Mouse (Mus musculus) limb, embryonic 11.5 days (tissue): ENCODE data around the gene Arhgdib. TPM values are rescaled to one million over a fixed set of nuclear protein-coding genes. Genes with fewer than 3 reads are reported as not detected.
A peak's percentile ranks its signal among the peaks of the same experiment; 100 is the strongest.
"Not testable (repeated sequence)": the region's sequence is repeated elsewhere in the genome, so short reads cannot be mapped to it uniquely, and the experiment has no call there.

Experiments
- ATAC-seq: fragments of 200-750 bp; cut with Nextera tagmentation; 2 replicates; pipeline ENCODE4 v1.8.0; 2017; ENCODE audit warnings: low read depth; ENCODE audit not compliant: insufficient number of reproducible peaks, low FRiP score, low TSS enrichment
- DNase-seq: peaks from one replicate; pipeline ENCODE4 v3.0.0-alpha.2; 2015; ENCODE audit warnings: low spot score
- H3K27ac ChIP-seq: fragments of 300-500 bp; sonication (generic); replicated peaks from 2 replicates; pipeline ENCODE4 v1.5.1; 2014; ENCODE audit warnings: low read depth, mild to moderate bottlenecking, low read length
- H3K27me3 ChIP-seq: fragments of 300-500 bp; sonication (generic); 2 replicates; pipeline ENCODE4 v1.6.1; 2014; ENCODE audit warnings: mild to moderate bottlenecking, low read length, mixed read lengths; ENCODE audit not compliant: control insufficient read depth, insufficient read depth
- H3K36me3 ChIP-seq: fragments of 300-500 bp; sonication (generic); 2 replicates; pipeline ENCODE4 v1.6.1; 2014; ENCODE audit warnings: mild to moderate bottlenecking, low read length, moderate library complexity, mixed read lengths; ENCODE audit not compliant: control insufficient read depth, insufficient read depth
- H3K4me1 ChIP-seq: fragments of 300-500 bp; sonication (generic); 2 replicates; pipeline ENCODE4 v1.6.1; 2014; ENCODE audit warnings: low read length, mixed read lengths; ENCODE audit not compliant: control insufficient read depth, insufficient read depth
- H3K4me2 ChIP-seq: fragments of 300-500 bp; sonication (generic); 2 replicates; pipeline ENCODE4 v1.6.1; 2014; ENCODE audit warnings: low read depth, mild to moderate bottlenecking, moderate library complexity; ENCODE audit not compliant: severe bottlenecking
- H3K4me3 ChIP-seq: fragments of 300-500 bp; sonication (generic); 2 replicates; pipeline ENCODE4 v1.5.1; 2014; ENCODE audit warnings: low read depth, low read length
- H3K9ac ChIP-seq: fragments of 300-500 bp; sonication (generic); 2 replicates; pipeline ENCODE4 v1.6.1; 2014; ENCODE audit warnings: mild to moderate bottlenecking, low read length
- H3K9me3 ChIP-seq: fragments of 300-500 bp; sonication (generic); 2 replicates; pipeline ENCODE4 v1.6.1; 2016; ENCODE audit warnings: low read length; ENCODE audit not compliant: control insufficient read depth
- WGBS: fragments of 180-500 bp; shearing (Covaris S2); extraction: QIAGEN DNeasy Blood & Tissue Kit; methylation state at CpG from one replicate; pipeline ENCODE4 v1.1.7; 2014; 5-methylcytosine and 5-hydroxymethylcytosine counted together
- polyA plus RNA-seq: library from polyadenylated mRNA; unstranded; fragments of >200 nt; fragmentation: Nextera tagmentation; extraction: Ambion mirVana; gene quantifications from 2 replicates; pipeline ENCODE4 v1.2.1, GENCODE M21; 2014

Gene Arhgdib
- polyA plus RNA-seq, 1 experiment from 2014 or later: 44.8 TPM

DNA sequence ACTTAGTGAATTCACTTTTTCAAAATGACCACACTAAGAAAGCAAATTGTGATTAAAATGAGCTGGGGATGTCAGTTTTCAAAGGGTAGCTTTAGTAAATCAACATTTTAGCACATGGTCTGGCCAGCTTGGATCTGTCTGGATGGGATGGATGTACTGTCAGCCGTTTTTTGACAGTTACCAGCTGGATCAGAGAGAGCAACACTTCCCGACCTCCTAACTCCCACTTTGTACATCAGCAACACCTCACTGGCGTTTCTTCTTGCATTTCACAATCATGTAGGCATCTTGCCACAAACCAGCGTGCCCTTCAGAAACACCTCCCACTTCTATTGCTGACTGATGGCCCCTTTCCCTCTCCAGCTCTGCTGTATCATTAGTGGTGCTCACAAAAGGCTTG, 43.5 kb downstream of the Arhgdib start:
- ATAC-seq: no peak
- Histone ChIP-seq H3K4me3 (no peak overlapping the region), H3K27me3 (no peaks in the 10 kb centered on the region), H3K9ac (no peak overlapping the region), H3K27ac (no peak overlapping the region), H3K4me1 (no peaks in the 10 kb centered on the region), H3K9me3 (no peaks in the 10 kb centered on the region), H3K36me3 (no peaks in the 10 kb centered on the region), H3K4me2 (no peak overlapping the region)
- peak; percentile 29 for DNase-seq
- WGBS: 25% methylated on average over 4 of the region's 4 CpGs

GRCm38 (mm10) chr6:136897789-136898188, 43.9 kb downstream of the Arhgdib start:
- WGBS: 78% methylated on average over 4 of the region's 4 CpGs
- no peak overlapping the region for H3K4me2 ChIP-seq
- DNase-seq: no peak
- no peaks in the 10 kb centered on the region for H3K9me3 ChIP-seq
- H3K27me3 ChIP-seq: no peaks in the 10 kb centered on the region
- H3K36me3 ChIP-seq: no peaks in the 10 kb centered on the region
- H3K4me3 ChIP-seq: no peak overlapping the region
- no peak overlapping the region for H3K9ac ChIP-seq
- ATAC-seq: no peak
- H3K27ac ChIP-seq: no peak overlapping the region
- no peaks in the 10 kb centered on the region for H3K4me1 ChIP-seq

DNA sequence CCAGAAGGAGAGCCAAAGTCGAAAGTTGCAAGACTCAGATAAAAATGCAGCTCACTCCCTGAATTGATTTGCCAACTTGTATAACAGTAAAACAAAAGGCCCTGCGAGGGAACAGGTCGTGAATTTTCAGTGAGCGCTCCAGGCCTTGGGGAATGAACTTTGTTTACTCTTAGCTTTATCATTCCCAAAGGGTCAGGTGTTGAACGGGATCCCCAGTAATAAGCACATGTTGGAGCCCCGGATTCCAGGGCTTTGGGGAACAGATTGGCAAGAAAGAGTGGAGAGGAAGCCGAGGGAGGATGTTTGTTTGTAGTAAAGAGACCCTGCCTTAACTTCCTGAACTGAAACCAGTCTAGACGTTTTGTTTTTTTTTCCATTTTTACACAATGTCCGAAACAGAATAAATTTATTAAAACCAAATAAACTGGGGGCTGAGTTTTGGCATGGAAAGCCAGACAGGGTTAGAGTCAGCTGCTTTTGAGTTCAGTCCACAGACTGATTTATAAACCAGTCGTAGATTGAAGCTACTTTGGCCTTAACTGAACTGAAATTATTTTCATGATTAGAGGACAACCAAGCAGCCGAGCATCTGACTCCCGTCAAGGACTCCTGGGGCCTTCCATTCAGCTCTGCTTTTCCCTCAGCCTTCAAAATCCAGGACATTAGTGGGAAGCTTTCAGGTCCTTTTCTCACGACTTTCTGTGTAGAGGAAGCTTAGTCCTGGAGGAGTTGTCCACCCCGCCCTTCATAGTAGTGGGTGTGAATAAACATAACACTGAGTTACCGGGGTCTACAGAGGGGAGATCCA, 47.0 kb downstream of the Arhgdib start:
- H3K36me3 ChIP-seq: no peaks in the 10 kb centered on the region
- H3K9me3 ChIP-seq: no peaks in the 10 kb centered on the region
- H3K4me3 ChIP-seq: no peak overlapping the region
- H3K27ac ChIP-seq: no peak overlapping the region
- 66% methylated on average over 15 of the region's 15 CpGs for WGBS
- no peak overlapping the region for H3K4me2 ChIP-seq
- no peak overlapping the region for H3K9ac ChIP-seq
- H3K4me1 ChIP-seq: no peaks in the 10 kb centered on the region
- ATAC-seq (no peak), DNase-seq (no peak)
- H3K27me3 ChIP-seq: no peaks in the 10 kb centered on the region

- Histone ChIP-seq H3K9me3 (no peaks in the 10 kb centered on the region), H3K27ac (no peak overlapping the region), H3K9ac (no peak overlapping the region), H3K27me3 (no peaks in the 10 kb centered on the region), H3K4me2 (no peak overlapping the region), H3K36me3 (no peaks in the 10 kb centered on the region), H3K4me1 (no peaks in the 10 kb centered on the region), H3K4me3 (no peak overlapping the region)
- DNase-seq (no peak), ATAC-seq (no peak)
- WGBS: 83% methylated on average over 2 of the region's 2 CpGs
Observed at GRCm38 (mm10) chr6:136892002-136892401, 49.7 kb downstream of the Arhgdib start.

GRCm38 (mm10) chr6:136889554-136889953, 52.1 kb downstream of the Arhgdib start:
- no peak overlapping the region for H3K9ac ChIP-seq
- H3K27me3 ChIP-seq: no peaks in the 10 kb centered on the region
- no peaks in the 10 kb centered on the region for H3K4me1 ChIP-seq
- H3K27ac ChIP-seq: no peak overlapping the region
- H3K9me3 ChIP-seq: no peaks in the 10 kb centered on the region
- no peak overlapping the region for H3K4me2 ChIP-seq
- H3K4me3 ChIP-seq: no peak overlapping the region
- no peaks in the 10 kb centered on the region for H3K36me3 ChIP-seq
- DNase-seq (no peak), ATAC-seq (no peak)
- 92% methylated on average over 6 of the region's 6 CpGs for WGBS

GRCm38 (mm10) chr6:136889067-136889466, 52.6 kb downstream of the Arhgdib start:
- H3K27ac ChIP-seq: no peak overlapping the region
- H3K9ac ChIP-seq: no peak overlapping the region
- DNase-seq (no peak), ATAC-seq (no peak)
- H3K9me3 ChIP-seq: no peaks in the 10 kb centered on the region
- H3K36me3 ChIP-seq: no peaks in the 10 kb centered on the region
- H3K4me2 ChIP-seq: no peak overlapping the region
- H3K4me3 ChIP-seq: no peak overlapping the region
- WGBS: 90% methylated on average over 6 of the region's 6 CpGs
- H3K4me1 ChIP-seq: no peaks in the 10 kb centered on the region
- no peaks in the 10 kb centered on the region for H3K27me3 ChIP-seq

GRCm38 (mm10) chr6:136887854-136888253, 53.8 kb downstream of the Arhgdib start:
- 73% methylated on average over 9 of the region's 9 CpGs for WGBS
- no peaks in the 10 kb centered on the region for H3K27me3 ChIP-seq
- no peak overlapping the region for H3K27ac ChIP-seq
- H3K4me3 ChIP-seq: no peak overlapping the region
- H3K36me3 ChIP-seq: no peaks in the 10 kb centered on the region
- no peak overlapping the region for H3K4me2 ChIP-seq
- H3K9ac ChIP-seq: no peak overlapping the region
- H3K4me1 ChIP-seq: no peaks in the 10 kb centered on the region
- H3K9me3 ChIP-seq: no peaks in the 10 kb centered on the region
- no peak for DNase-seq
- ATAC-seq: no peak

- not testable (repeated sequence) for H3K36me3 ChIP-seq, H3K4me3 ChIP-seq, H3K9me3 ChIP-seq, H3K27me3 ChIP-seq, H3K4me1 ChIP-seq, H3K9ac ChIP-seq, DNase-seq, H3K27ac ChIP-seq, H3K4me2 ChIP-seq, ATAC-seq
- WGBS: 71% methylated on average over 1 of the region's 1 CpGs
Observed at GRCm38 (mm10) chr6:136884766-136885165, 56.9 kb downstream of the Arhgdib start.

DNA sequence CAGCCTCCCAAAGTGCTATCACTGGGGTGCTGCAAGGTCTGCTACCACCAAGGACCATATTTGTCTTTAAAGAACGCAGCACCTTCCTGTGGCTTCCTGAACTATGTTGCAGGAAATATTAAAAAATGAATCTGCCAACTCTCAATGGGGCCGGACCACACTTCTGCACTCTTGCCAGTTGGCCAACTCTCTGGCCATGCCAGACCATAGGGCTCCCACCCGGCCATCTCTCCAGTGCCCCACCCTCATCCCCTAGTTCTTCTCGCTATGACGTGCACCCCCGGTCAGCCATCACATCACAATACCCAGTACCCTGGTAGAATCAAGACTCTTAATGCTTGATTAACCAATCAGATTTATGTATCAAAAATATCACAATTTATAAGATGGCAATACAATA, 57.7 kb downstream of the Arhgdib start:
- H3K4me2 ChIP-seq: no peak overlapping the region
- H3K9ac ChIP-seq: no peak overlapping the region
- H3K36me3 ChIP-seq: no peaks in the 10 kb centered on the region
- H3K27me3 ChIP-seq: no peaks in the 10 kb centered on the region
- WGBS: 96% methylated on average over 6 of the region's 6 CpGs
- H3K4me3 ChIP-seq: no peak overlapping the region
- H3K4me1 ChIP-seq: no peaks in the 10 kb centered on the region
- no peak for ATAC-seq
- DNase-seq: no peak
- H3K9me3 ChIP-seq: no peaks in the 10 kb centered on the region
- no peak overlapping the region for H3K27ac ChIP-seq
